Mouse (Mus musculus): ENCODE results near the gene Zbtb20.

Zbtb20 gene

GRCm38 (mm10) chr16:43495175-43495818, 619.6 kb downstream of the Zbtb20 start:
- Histone ChIP-seq H3K27me3 (ENCODE audit: control insufficient read depth, insufficient read depth, low read length, poor library complexity, severe bottlenecking) (no peaks in the 10 kb centered on the region), H3K36me3 (ENCODE audit: control insufficient read depth, insufficient read depth, low read length, poor library complexity, severe bottlenecking) (no peaks in the 10 kb centered on the region)
- no peak for DNase-seq (ENCODE audit: low read depth, low spot score)

GRCm38 (mm10) chr16:43497093-43497492, 621.4 kb downstream of the Zbtb20 start:
- DNase-seq (ENCODE audit: low read depth, low spot score): no peak
- H3K36me3 ChIP-seq (ENCODE audit: control insufficient read depth, insufficient read depth, low read length, poor library complexity, severe bottlenecking): no peaks in the 10 kb centered on the region

GRCm38 (mm10) chr16:43500132-43500853, 624.6 kb downstream of the Zbtb20 start:
- no peaks in the 10 kb centered on the region for H3K27me3 ChIP-seq (ENCODE audit: control insufficient read depth, insufficient read depth, low read length, poor library complexity, severe bottlenecking)
- no peak for DNase-seq (ENCODE audit: low read depth, low spot score)
- no peaks in the 10 kb centered on the region for H3K36me3 ChIP-seq (ENCODE audit: control insufficient read depth, insufficient read depth, low read length, poor library complexity, severe bottlenecking)

More at GRCm38 (mm10) chr16:43497093-43497492, 621.4 kb downstream of the Zbtb20 start:
- H3K27me3 ChIP-seq (ENCODE audit: control insufficient read depth, insufficient read depth, low read length, poor library complexity, severe bottlenecking): no peaks in the 10 kb centered on the region

- peak; percentile 24 for DNase-seq (ENCODE audit: low read depth, low spot score)
Measured at GRCm38 (mm10) chr16:43501284-43501683, 625.6 kb downstream of the Zbtb20 start.

GRCm38 (mm10) chr16:43502339-43503009, 626.8 kb downstream of the Zbtb20 start:
- no peaks in the 10 kb centered on the region for H3K27me3 ChIP-seq (ENCODE audit: control insufficient read depth, insufficient read depth, low read length, poor library complexity, severe bottlenecking)
- no peaks in the 10 kb centered on the region for H3K36me3 ChIP-seq (ENCODE audit: control insufficient read depth, insufficient read depth, low read length, poor library complexity, severe bottlenecking)
- no peak for DNase-seq (ENCODE audit: low read depth, low spot score)

More at GRCm38 (mm10) chr16:43501284-43501683, 625.6 kb downstream of the Zbtb20 start:
- no peaks in the 10 kb centered on the region for H3K27me3 ChIP-seq (ENCODE audit: control insufficient read depth, insufficient read depth, low read length, poor library complexity, severe bottlenecking)
- H3K36me3 ChIP-seq (ENCODE audit: control insufficient read depth, insufficient read depth, low read length, poor library complexity, severe bottlenecking): no peaks in the 10 kb centered on the region

- Histone ChIP-seq H3K27me3 (ENCODE audit: control insufficient read depth, insufficient read depth, low read length, poor library complexity, severe bottlenecking) (no peaks in the 10 kb centered on the region), H3K36me3 (ENCODE audit: control insufficient read depth, insufficient read depth, low read length, poor library complexity, severe bottlenecking) (no peaks in the 10 kb centered on the region)
- no peak for DNase-seq (ENCODE audit: low read depth, low spot score)
Measured at GRCm38 (mm10) chr16:43503010-43503635, 627.4 kb downstream of the Zbtb20 start.

GRCm38 (mm10) chr16:43503636-43504010, 627.9 kb downstream of the Zbtb20 start:
- no peaks in the 10 kb centered on the region for H3K27me3 ChIP-seq (ENCODE audit: control insufficient read depth, insufficient read depth, low read length, poor library complexity, severe bottlenecking)
- no peak for DNase-seq (ENCODE audit: low read depth, low spot score)
- no peaks in the 10 kb centered on the region for H3K36me3 ChIP-seq (ENCODE audit: control insufficient read depth, insufficient read depth, low read length, poor library complexity, severe bottlenecking)

GRCm38 (mm10) chr16:43504151-43504550, 628.5 kb downstream of the Zbtb20 start:
- no peaks in the 10 kb centered on the region for H3K27me3 ChIP-seq (ENCODE audit: control insufficient read depth, insufficient read depth, low read length, poor library complexity, severe bottlenecking)
- no peak for DNase-seq (ENCODE audit: low read depth, low spot score)
- no peaks in the 10 kb centered on the region for H3K36me3 ChIP-seq (ENCODE audit: control insufficient read depth, insufficient read depth, low read length, poor library complexity, severe bottlenecking)

GRCm38 (mm10) chr16:43504556-43504955, 628.9 kb downstream of the Zbtb20 start:
- Histone ChIP-seq H3K36me3 (ENCODE audit: control insufficient read depth, insufficient read depth, low read length, poor library complexity, severe bottlenecking) (no peaks in the 10 kb centered on the region), H3K27me3 (ENCODE audit: control insufficient read depth, insufficient read depth, low read length, poor library complexity, severe bottlenecking) (no peaks in the 10 kb centered on the region)
- no peak for DNase-seq (ENCODE audit: low read depth, low spot score)

GRCm38 (mm10) chr16:43505314-43505950, 629.8 kb downstream of the Zbtb20 start:
- DNase-seq (ENCODE audit: low read depth, low spot score): no peak
- H3K36me3 ChIP-seq (ENCODE audit: control insufficient read depth, insufficient read depth, low read length, poor library complexity, severe bottlenecking): no peaks in the 10 kb centered on the region

GRCm38 (mm10) chr16:43506189-43506751, 630.6 kb downstream of the Zbtb20 start:
- H3K27me3 ChIP-seq (ENCODE audit: control insufficient read depth, insufficient read depth, low read length, poor library complexity, severe bottlenecking): no peaks in the 10 kb centered on the region
- DNase-seq (ENCODE audit: low read depth, low spot score): peak; percentile 18
- H3K36me3 ChIP-seq (ENCODE audit: control insufficient read depth, insufficient read depth, low read length, poor library complexity, severe bottlenecking): no peaks in the 10 kb centered on the region

More at GRCm38 (mm10) chr16:43505314-43505950, 629.8 kb downstream of the Zbtb20 start:
- no peaks in the 10 kb centered on the region for H3K27me3 ChIP-seq (ENCODE audit: control insufficient read depth, insufficient read depth, low read length, poor library complexity, severe bottlenecking)

- DNase-seq (ENCODE audit: low read depth, low spot score): peak; percentile 50
- Histone ChIP-seq H3K27me3 (ENCODE audit: control insufficient read depth, insufficient read depth, low read length, poor library complexity, severe bottlenecking) (no peaks in the 10 kb centered on the region), H3K36me3 (ENCODE audit: control insufficient read depth, insufficient read depth, low read length, poor library complexity, severe bottlenecking) (no peaks in the 10 kb centered on the region)
Measured at GRCm38 (mm10) chr16:43506771-43507405, 631.2 kb downstream of the Zbtb20 start.

GRCm38 (mm10) chr16:43508166-43508998, 632.7 kb downstream of the Zbtb20 start:
- no peak for DNase-seq (ENCODE audit: low read depth, low spot score)
- Histone ChIP-seq H3K36me3 (ENCODE audit: control insufficient read depth, insufficient read depth, low read length, poor library complexity, severe bottlenecking) (no peaks in the 10 kb centered on the region), H3K27me3 (ENCODE audit: control insufficient read depth, insufficient read depth, low read length, poor library complexity, severe bottlenecking) (no peaks in the 10 kb centered on the region)

Measured in splenic B cell, adult 2 months (primary cell).